Mouse (Mus musculus) embryonic facial prominence, embryonic 14.5 days (tissue): ENCODE measurements around the gene Polr1a. TPM values are rescaled to one million over a fixed set of nuclear protein-coding genes. Genes with fewer than 3 reads are reported as not detected.

ENCODE experiments used
- ATAC-seq: fragments of 200-750 bp; cut with Nextera tagmentation; 2 replicates; pipeline ENCODE4 v1.8.0; 2017; ENCODE audit warnings: low read depth, moderate number of reproducible peaks, moderate TSS enrichment
- DNase-seq: peaks from one replicate; pipeline ENCODE4 v3.0.0-alpha.2; 2015; ENCODE audit warnings: low spot score
- H3K27ac ChIP-seq: fragments of 300-500 bp; sonication (generic); replicated peaks from 2 replicates; pipeline ENCODE4 v1.5.1; 2014; ENCODE audit warnings: low read depth, mild to moderate bottlenecking, low read length, moderate library complexity
- H3K27me3 ChIP-seq: fragments of 300-500 bp; sonication (generic); replicated peaks from 2 replicates; pipeline ENCODE4 v1.6.1; 2014; ENCODE audit warnings: low read length; ENCODE audit not compliant: control insufficient read depth, insufficient read depth
- H3K36me3 ChIP-seq: fragments of 300-500 bp; sonication (generic); 2 replicates; pipeline ENCODE4 v1.6.1; 2014; ENCODE audit warnings: low read length, mixed read lengths; ENCODE audit not compliant: control insufficient read depth, insufficient read depth
- H3K4me1 ChIP-seq: fragments of 300-500 bp; sonication (generic); 2 replicates; pipeline ENCODE4 v1.6.1; 2014; ENCODE audit warnings: antibody characterized with exemption, low read length; ENCODE audit not compliant: control insufficient read depth, insufficient read depth
- H3K4me2 ChIP-seq: fragments of 300-500 bp; sonication (generic); 2 replicates; pipeline ENCODE4 v1.6.1; 2014; ENCODE audit warnings: low read depth, mild to moderate bottlenecking, low read length, moderate library complexity, mixed read lengths
- H3K4me3 ChIP-seq: fragments of 300-500 bp; sonication (generic); 2 replicates; pipeline ENCODE4 v1.5.1; 2014; ENCODE audit warnings: low read depth, mild to moderate bottlenecking, low read length
- H3K9ac ChIP-seq: fragments of 300-500 bp; sonication (generic); 2 replicates; pipeline ENCODE4 v1.6.1; 2014; ENCODE audit warnings: low read depth, mild to moderate bottlenecking, low read length, moderate library complexity, mixed read lengths
- H3K9me3 ChIP-seq: fragments of 300-500 bp; sonication (generic); 2 replicates; pipeline ENCODE4 v1.6.1; 2016; ENCODE audit warnings: low read length; ENCODE audit not compliant: control insufficient read depth
- WGBS: fragments of 180-500 bp; shearing (Covaris S2); extraction: QIAGEN DNeasy Blood & Tissue Kit; methylation state at CpG from one replicate; pipeline ENCODE4 v1.1.7; 2014; 5-methylcytosine and 5-hydroxymethylcytosine counted together
- polyA plus RNA-seq: library from polyadenylated mRNA; unstranded; fragments of >200 nt; fragmentation: Nextera tagmentation; extraction: Ambion mirVana; gene quantifications from 2 replicates; pipeline ENCODE4 v1.2.1, GENCODE M21; 2014

Gene Polr1a
- polyA plus RNA-seq, 1 experiment from 2014 or later: 28.9 TPM

DNA sequence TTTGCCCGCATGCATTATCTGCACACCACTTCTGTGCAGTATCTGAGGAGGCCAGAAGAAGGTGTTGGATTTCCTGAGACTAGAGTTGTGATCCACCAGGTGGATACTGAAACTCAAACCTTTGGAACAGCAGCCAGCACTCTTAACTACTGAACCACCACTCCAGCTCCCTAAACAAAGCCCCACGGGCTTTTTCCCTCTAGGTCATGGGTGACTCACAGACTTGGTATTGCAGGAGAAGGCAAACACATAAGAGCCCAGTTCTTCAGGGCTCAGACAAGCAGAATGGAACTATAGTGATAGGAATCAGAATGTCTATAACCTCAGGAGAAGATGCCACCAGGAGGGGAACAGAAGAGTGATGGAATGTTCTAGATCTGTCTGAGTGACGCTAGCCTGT lies 86.2 kb downstream of the Polr1a start:
- Histone ChIP-seq H3K36me3 (no peaks in the 10 kb centered on the region), H3K9ac (no peak overlapping the region), H3K4me3 (no peak overlapping the region), H3K27ac (no peak overlapping the region), H3K9me3 (0 out of 2 replicates have a peak, but pooled peaks cover 3% of the 10 kb centered on the region), H3K27me3 (no peaks in the 10 kb centered on the region), H3K4me2 (no peak overlapping the region), H3K4me1 (peaks cover 21% of the 10 kb centered on the region)
- no peak for DNase-seq
- ATAC-seq: no peak
- WGBS: 84% methylated on average over 3 of the region's 3 CpGs

DNA sequence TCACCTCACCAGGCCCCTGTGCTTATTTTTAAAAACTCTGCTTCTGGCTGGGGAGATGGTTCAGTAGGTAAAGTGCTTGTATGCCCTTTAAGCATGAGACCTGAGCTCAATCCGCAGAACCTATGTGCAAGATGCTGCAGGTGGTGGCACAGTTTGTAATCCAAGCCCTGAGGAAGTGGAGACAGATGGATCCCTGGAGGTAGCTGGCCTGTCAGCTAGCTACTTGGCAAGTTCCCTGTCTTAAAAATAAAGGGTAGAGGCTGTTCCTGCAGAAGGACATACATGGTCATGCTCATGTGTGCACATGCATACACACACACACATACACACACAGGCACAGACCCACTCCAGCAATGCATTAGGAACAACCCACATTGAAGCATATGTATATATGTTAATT lies 88.4 kb downstream of the Polr1a start:
- Histone ChIP-seq H3K9me3 (0 out of 2 replicates have a peak, but pooled peaks cover 3% of the 10 kb centered on the region), H3K27me3 (no peaks in the 10 kb centered on the region), H3K4me3 (no peak overlapping the region), H3K9ac (no peak overlapping the region), H3K27ac (no peak overlapping the region), H3K4me1 (peaks cover 1% of the 10 kb centered on the region; the same call in 1 of the 2 replicates), H3K36me3 (no peaks in the 10 kb centered on the region), H3K4me2 (no peak overlapping the region)
- DNase-seq (no peak), ATAC-seq (no peak)
- 100% methylated on average over 1 of the region's 1 CpGs for WGBS

DNA sequence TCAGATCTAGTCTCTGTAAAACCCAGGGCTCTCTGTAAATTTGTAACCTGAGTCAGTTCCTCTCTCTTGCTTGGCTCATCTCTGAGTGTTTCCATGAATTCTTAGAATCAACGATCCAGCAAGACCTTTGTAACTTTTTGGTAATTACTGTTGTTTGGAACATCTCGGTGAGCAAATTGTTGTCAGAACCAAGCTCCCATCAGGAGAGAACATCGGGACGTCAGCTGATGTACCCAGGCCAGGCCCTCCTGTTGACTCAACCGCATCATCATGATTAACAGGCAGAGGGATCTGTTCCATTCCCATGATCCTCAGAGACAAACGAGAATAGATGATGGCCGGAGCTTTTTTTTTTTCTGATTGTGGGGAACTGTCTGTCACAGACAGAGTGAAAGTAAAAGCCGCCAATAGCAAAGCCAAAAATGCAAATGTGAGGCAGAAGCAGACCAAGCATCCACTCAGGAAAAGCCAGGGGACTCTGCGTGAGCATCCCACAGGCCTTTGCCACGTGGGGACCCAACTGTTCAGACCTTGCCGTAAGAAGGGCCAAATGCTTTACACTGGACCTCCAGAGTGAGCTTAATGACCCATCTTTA lies 91.2 kb downstream of the Polr1a start:
- DNase-seq (no peak), ATAC-seq (no peak)
- 79% methylated on average over 11 of the region's 11 CpGs for WGBS
- no peak overlapping the region for H3K4me3 ChIP-seq
- H3K27me3 ChIP-seq: no peaks in the 10 kb centered on the region
- no peaks in the 10 kb centered on the region for H3K4me1 ChIP-seq
- H3K9me3 ChIP-seq: 0 out of 2 replicates have a peak, but pooled peaks cover 3% of the 10 kb centered on the region
- H3K4me2 ChIP-seq: no peak overlapping the region
- no peaks in the 10 kb centered on the region for H3K36me3 ChIP-seq
- no peak overlapping the region for H3K27ac ChIP-seq
- no peak overlapping the region for H3K9ac ChIP-seq

DNA sequence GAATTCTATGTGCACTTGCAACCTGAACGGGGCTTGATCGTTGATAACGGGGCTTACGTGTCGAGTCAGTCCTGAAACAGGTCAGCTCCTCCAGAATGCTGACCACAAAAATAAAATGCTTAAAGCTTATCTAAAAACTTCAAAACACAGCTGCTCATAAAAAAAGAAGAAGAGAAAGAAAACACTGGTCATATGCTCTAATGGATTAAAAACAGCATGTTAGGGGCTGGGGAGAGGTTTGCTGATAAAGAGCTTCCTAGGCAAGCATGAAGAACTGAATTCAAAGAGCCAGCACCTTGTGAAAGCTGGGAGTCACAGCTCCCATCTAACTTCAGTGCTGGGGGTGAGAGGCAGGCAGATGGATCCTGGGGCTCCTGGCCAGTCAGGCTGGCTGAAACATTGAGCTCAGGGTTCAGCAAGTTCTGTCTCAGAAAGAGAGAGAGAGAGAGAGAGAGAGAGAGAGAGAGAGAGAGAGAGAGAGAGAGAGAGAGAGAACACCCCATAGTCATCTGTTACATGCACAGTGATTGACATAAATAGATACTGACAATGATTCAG lies 92.4 kb downstream of the Polr1a start:
- no peaks in the 10 kb centered on the region for H3K4me1 ChIP-seq
- ATAC-seq (no peak), DNase-seq (no peak)
- no peak overlapping the region for H3K9ac ChIP-seq
- no peak overlapping the region for H3K27ac ChIP-seq
- H3K4me2 ChIP-seq: no peak overlapping the region
- WGBS: 91% methylated on average over 5 of the region's 5 CpGs
- H3K9me3 ChIP-seq: 0 out of 2 replicates have a peak, but pooled peaks cover 3% of the 10 kb centered on the region
- no peaks in the 10 kb centered on the region for H3K27me3 ChIP-seq
- H3K4me3 ChIP-seq: no peak overlapping the region
- H3K36me3 ChIP-seq: no peaks in the 10 kb centered on the region

DNA sequence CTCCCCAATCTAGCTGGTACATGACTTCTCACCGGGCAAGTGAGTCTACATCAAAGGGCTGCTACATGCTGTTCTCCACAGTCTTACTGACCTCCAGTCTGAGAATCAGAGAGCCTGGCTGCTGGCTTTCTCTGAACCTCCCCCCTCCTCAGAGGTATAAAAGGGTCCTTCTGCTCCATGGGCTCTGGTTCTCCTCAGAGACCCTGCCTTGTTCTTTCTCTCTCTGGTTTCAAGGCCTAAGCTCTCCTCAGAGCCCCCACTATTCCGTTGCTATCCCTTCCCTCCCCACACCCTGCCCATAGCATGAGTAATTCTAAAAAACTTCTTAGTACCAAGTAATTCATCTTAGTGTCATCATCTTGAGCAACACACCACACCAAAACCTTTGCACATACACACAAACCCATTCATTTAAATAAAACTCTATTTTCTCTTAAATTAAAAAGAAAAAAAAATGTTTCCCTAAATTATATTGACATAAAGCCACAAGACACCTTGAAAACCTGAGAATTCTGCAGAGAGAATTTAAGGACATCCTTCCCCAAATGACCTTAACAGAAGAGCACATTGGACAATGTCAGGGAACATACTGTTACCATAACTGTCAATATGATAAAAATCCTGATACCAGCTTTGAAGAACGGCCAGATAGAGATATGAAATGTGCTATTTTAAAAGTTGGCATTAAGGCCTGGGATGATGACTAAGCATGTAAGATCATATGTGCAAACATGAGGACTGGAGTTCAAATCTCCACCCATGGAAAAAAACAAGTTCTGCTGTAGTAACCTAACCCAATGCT lies 98.8 kb downstream of the Polr1a start:
- no peaks in the 10 kb centered on the region for H3K36me3 ChIP-seq
- WGBS: 79% methylated on average over 3 of the region's 3 CpGs
- H3K9ac ChIP-seq: no peak overlapping the region
- H3K27me3 ChIP-seq: no peaks in the 10 kb centered on the region
- no peak overlapping the region for H3K4me3 ChIP-seq
- H3K4me1 ChIP-seq: no peaks in the 10 kb centered on the region
- H3K27ac ChIP-seq: no peak overlapping the region
- DNase-seq (no peak), ATAC-seq (no peak)
- H3K9me3 ChIP-seq: 0 out of 2 replicates have a peak, but pooled peaks cover 3% of the 10 kb centered on the region
- H3K4me2 ChIP-seq: no peak overlapping the region

DNA sequence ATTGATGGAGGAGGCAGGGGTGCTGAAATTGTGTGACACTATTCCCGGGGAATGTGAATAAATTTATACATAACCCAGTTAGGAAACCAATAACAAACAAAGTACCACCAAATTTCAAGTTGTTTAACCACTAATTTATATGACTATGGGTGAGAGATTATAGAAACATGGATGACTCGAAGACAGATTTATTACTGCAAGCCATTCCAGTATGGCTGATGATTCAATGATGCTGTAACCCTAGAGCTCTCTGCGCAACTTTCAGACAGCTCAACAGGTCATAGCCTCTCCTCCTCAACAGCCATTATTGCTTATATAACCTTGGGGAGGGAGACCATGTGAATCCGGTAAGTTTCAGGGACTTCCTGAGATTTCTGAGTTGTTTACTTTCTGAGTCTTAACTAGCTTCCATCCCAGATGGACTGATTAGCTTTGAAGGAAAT lies 99.4 kb downstream of the Polr1a start:
- no peaks in the 10 kb centered on the region for H3K4me1 ChIP-seq
- H3K4me2 ChIP-seq: no peak overlapping the region
- no peak overlapping the region for H3K27ac ChIP-seq
- H3K27me3 ChIP-seq: no peaks in the 10 kb centered on the region
- H3K4me3 ChIP-seq: no peak overlapping the region
- DNase-seq: no peak
- 0 out of 2 replicates have a peak, but pooled peaks cover 3% of the 10 kb centered on the region for H3K9me3 ChIP-seq
- WGBS: 84% methylated on average over 4 of the region's 4 CpGs
- no peaks in the 10 kb centered on the region for H3K36me3 ChIP-seq
- ATAC-seq: no peak
- no peak overlapping the region for H3K9ac ChIP-seq

DNA sequence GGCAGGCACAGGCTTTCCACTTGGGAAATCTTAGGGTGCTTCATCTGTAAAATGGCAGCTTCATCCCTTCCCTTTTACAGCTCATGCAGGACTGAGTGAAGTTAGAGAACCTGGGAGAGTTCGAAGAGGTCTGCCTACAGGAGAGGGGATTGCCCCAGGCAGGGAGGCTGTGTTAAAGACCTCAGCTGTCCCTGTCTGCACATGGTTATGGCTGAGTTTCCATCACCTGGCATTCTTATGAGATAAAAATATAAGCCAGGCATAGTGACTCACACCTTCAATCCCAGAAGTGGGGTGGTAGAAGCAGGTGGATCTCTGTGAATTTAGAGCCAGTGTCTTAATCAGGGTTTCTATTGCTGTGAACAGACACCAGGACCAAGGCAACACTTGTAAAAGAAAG lies 100.6 kb downstream of the Polr1a start:
- ATAC-seq (no peak), DNase-seq (no peak)
- Histone ChIP-seq H3K4me1 (no peaks in the 10 kb centered on the region), H3K9me3 (0 out of 2 replicates have a peak, but pooled peaks cover 3% of the 10 kb centered on the region), H3K4me3 (no peak overlapping the region), H3K9ac (no peak overlapping the region), H3K4me2 (no peak overlapping the region), H3K36me3 (no peaks in the 10 kb centered on the region), H3K27ac (no peak overlapping the region), H3K27me3 (no peaks in the 10 kb centered on the region)
- 83% methylated on average over 1 of the region's 1 CpGs for WGBS

DNA sequence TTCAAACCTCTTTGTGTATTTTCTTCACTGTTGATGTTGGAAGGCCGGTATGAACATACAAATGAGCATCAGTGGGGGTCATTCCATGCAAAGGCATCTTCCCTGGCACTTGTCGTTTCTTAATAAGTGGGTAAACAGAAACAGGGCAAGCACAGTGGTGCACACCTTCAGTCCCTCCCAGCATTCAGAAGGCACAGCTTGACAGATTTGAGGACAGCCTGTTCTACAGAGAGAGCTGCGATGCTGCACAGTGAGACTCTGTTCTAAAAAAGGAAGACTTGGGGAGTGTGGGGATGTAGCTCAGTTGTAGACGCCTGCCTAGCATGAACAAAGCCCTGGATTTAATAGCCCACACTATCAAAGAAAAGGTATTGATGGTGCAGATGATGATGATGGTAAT lies 105.2 kb downstream of the Polr1a start:
- DNase-seq (no peak), ATAC-seq (no peak)
- no peak overlapping the region for H3K4me2 ChIP-seq
- no peak overlapping the region for H3K27ac ChIP-seq
- no peak overlapping the region for H3K9ac ChIP-seq
- H3K9me3 ChIP-seq: no peaks in the 10 kb centered on the region
- no peaks in the 10 kb centered on the region for H3K4me1 ChIP-seq
- no peaks in the 10 kb centered on the region for H3K36me3 ChIP-seq
- H3K4me3 ChIP-seq: no peak overlapping the region
- H3K27me3 ChIP-seq: no peaks in the 10 kb centered on the region
- WGBS: 67% methylated on average over 4 of the region's 4 CpGs
